Mouse (Mus musculus) bone marrow, adult 2 months (tissue): ENCODE measurements around the gene Pa2g4.

Source experiments
- CTCF ChIP-seq: fragments of 200-500 bp; IDR thresholded peaks from 2 replicates; pipeline ENCODE4 v1.5.1; 2011; ENCODE audit warnings: low read length, control low read depth; ENCODE audit not compliant: control insufficient read depth, insufficient read depth
- POLR2A ChIP-seq: fragments of 200-500 bp; IDR thresholded peaks from 2 replicates; pipeline ENCODE4 v1.6.1; 2011; ENCODE audit warnings: low read depth, mild to moderate bottlenecking, control low read depth, low read length, borderline replicate concordance; ENCODE audit not compliant: control insufficient read depth

DNA sequence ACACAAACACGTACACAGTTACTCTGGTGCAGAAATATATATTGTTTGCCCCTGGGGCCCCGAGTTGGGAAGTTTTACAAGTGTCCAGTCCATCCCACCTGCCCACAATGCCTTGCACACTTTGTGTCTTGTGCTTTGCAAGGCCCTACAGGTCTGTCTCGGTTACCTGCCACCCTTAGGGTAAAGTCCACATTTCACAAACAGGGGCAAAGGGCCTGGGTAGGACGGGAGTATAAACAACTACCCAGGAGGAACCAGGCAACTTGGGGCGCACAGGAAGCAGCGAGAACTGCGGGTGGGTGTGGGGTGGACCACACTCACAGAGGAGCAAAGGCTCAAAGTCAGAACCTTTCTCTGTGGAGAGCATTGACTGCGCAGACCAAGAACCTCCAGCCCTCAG is 21.9 kb upstream of the Pa2g4 start:
- TF ChIP-seq CTCF, result no peak
- TF ChIP-seq POLR2A, result no peak
